Mouse (Mus musculus): ENCODE data around the gene R3hdm2. TPM values are rescaled to one million over a fixed set of nuclear protein-coding genes. Genes with fewer than 3 reads are reported as not detected.

R3hdm2 gene
- 379 TPM for polyA plus RNA-seq (2014; fragmentation: Illumina TruSeq; extraction: RNeasy Lipid Tissue Mini Kit (QIAGEN cat#74804))

DNA sequence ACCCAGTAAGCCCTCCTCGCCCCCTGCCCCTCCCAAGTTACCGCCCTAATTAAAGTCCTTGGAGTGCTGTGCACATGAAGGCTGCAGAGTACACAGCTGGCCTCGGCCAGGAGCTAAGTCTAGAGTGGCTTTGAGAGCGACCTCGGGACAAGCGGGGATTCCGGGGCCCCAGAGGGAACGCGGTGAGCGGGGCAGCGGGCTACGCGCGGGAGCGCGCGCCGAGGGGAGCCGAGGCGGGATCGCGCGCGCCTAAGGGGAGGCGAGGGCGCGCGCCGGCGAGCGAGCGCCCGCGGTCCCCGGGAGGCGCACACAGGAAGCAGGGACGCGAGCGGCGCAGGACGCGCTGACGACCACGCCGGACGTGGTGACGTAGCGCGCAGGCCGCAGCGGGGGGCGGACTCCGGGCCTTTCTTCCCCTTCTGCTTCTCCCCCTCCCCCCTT lies at the start of gene R3hdm2:
TSS of gene R3hdm2 (plus strand) at position 77 of the 441 bp plus-strand sequence.

DNA sequence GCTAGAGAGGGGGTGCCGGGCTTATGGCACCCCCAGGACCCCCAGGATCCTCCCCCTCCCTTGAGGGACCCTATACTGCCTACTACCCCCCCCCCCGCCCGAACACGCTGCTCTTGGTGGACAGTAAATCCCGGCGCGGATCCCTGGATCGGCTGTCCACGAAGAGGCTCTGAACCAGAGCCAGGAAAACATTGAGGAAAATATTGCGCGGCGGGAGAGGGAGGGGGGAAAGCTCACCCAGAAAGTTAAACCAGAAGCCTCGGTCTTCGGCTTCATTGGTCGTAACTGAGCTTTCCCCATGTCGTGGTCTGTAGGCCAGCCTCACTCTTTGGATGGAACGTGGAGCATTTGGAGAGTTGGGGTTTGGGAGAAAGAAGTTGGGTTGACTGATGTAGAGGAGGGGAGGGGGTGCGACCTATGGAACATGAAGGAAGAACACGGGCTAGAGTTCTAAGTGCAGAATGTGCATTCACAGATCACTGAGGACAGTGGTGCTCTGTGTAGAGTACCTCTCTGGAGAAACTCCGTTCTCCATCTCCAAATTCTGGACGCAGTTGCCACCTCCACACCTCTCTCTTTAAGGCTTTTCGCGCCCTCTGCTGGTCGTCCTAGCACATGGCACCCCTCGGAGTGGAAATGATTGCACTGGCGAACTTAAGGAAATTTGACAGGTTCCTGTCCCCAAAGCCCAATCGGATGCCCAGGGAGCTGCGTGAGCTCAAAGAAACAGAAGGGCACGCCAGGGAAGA lies 38.1 kb upstream of the R3hdm2 start, which contains the start of gene Gli1:
TSS of gene Gli1 (minus strand) at position 84 of the 749 bp plus-strand sequence.

DNA sequence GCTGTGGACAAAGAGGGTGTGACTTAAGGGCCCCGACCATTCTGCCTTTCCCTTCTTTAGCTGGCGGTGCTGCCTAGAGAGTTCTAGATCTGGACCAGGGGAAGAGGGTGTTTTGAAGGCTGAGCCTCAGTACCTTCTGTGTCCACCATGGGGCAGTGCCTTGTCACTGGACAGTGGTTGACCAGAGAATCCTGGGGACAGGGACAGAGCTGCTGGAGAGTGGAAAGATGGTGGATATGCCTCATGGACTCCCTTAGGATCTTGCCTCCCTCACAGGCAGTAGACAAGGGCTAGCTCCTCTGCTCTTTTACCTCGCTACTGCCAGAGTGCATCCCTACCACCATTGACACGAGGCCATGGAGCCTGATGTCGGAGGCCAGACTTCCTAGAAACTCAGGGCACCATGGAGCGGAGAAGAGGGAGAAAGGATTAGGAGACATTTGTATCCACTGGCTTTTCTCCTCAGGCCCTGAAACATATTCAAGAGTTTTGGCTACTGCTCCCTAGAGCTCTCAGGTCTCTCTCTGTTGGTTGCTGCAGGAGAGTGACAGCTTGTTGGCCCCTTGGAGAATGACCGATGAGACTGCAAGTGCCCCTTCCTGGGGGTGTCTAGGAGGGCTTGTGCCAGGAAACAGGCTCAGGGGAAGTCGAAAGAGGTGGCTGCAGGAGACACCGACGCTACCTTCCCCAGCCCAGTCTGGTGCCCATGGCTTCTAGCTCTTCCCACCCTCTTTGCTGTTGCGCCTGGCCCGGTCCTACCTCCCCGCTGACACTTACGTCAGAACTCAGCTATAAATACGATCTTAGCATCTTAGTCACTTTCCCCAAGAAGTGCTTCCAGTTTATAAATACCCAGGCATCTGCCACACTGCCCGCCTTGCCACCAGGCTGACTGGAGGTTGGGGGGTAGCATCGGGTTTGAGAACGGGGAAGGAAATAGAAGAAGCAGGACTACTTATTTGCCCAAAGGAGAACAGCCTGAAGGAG lies 25.9 kb upstream of the R3hdm2 start, which contains the start of gene Inhbe:
TSS of gene Inhbe (minus strand) at position 503 of the 987 bp plus-strand sequence.

DNA sequence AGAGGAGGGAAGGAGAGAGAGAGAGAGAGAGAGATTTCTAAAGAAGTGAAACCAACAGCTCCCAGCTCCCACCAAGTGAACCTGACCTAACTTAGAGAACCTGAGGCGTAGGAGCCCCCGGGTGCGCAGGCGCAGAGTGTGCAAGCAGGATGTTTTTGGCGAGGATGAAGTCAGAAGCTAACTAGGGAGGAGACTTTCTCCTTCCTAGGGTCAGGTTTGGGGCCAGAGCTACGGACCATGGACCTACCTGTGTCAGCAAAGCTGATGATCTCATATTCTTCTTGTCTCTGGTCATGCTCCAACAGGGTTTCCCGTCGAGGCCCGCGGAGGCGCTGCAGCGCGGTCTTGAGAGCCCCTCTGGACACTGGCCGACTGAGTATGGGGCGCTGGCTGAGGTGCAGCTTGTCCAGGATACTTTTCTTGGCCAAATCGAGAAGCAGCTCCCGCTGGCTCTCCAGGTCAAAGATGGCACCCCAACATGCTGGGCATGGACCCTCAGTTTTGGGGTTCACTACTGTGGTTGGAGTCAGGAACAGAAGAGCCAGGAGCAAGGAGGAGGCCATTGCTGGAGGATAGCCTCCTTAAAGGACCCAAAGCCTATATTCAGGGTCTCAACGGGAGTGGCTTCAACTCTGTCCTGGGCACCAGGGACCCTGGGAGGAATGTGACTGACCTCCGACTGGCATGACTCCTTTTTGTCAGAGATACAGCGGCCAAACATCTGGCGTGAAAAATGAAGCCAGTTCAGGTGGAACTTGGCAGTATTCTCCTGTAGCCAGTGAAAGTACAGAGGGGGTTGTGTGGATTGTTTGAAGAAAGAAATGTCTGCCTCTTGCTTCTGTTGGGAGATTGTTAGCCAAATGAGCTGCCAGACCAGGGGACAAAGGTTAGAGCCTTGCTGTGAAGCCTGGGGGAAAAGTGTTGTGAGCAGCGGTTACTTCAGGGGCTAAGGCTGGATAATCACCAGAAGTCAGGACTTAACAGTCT lies 10.0 kb upstream of the R3hdm2 start, which contains the start of gene Inhbc:
TSS of gene Inhbc (minus strand) at position 598 of the 987 bp plus-strand sequence.

DNA sequence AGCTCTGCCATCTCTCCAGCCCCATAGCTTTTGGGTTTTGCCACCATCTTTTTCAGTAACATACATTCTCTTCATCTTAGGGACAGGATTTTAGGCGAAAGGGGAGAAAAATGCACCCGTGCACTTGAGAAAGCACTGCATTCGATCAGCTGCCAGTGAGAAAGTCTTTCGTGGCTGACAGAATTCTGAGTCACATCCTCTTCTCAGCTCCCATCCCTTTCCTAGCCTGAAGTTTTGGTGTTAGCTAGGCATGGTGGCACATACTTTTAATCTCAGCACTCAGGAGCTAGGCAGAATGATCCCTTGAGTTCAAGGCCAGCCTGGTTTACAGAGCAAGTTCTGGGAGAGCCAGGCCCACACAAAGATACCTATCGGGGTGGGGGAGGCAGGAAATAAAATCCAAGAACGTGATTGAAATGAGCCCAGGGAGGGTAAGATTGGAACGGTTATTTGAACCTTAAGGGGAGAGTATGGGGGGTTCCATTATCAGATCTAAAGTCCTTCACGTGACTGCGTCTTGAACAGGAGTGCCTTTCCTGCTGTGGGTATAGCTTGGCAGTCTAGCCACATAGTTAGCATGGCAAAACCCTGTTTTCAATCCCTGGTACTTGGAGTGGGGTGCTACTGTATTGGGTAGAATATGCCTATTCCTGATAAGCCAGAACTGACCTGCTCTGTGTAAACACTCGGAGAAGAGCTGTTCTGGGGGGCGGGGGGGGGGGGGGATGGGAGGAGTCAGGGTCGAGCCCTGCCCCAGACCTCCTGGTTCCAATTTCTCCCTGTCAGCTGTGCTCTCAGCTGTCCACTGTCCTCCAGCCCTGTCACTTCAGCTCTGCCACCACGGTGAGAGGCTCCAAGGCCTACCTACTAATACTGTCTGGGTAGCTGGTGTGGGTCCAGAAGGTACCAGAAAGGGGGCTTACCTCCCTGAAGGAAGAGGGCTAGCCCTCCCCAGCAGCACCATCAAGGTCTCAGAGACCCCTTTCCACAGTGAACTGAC lies 121.1 kb downstream of the R3hdm2 start, which contains the start of gene Stac3:
TSS of gene Stac3 (plus strand) at position 793 of the 1,000 bp plus-strand sequence.

DNA sequence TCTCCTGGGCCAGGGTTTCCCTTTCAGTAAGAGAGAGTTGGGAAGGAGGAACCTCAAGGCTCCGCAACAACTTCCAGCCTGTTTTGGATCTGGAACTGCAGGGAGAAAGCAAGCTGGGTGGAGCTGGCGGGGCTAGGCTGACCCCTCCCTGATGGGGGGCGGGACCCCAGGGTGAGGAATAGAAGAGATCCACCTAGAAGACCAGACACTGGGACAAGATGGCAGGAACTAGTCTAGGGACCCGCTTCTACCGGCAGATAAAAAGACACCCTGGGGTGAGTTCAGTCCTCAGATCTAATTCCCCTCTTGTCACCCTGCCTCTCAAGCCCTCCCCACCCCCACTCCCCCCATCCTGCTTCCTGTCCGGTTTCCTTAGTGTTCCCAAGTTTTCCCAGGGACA lies 134.6 kb downstream of the R3hdm2 start, which contains the start of gene Ndufa4l2:
TSS of gene Ndufa4l2 (plus strand) at position 204 of the 400 bp plus-strand sequence.

DNA sequence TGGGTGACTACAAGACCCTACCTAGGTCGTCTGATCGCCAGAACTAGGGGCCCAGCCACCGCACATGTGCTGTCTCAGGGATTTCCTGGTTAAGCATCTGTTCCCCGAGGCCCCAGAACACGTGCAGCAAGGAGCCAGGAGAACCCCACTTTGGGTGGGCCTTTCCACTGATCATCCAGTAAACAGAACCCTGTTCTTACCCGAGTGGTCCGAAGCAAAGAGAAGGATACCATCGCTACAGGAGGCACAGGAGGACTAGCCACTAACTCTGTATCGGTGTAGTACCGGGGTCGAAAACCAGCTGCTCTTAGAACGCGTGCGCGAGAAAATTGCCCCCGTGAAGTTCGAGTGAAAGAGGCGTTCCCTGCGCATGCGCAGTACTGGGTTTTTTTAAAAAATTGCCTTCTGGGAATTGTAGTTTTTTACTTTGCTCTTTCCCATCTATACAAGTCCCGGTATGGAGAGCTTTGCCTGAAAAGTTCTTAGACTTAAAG lies 142.0 kb downstream of the R3hdm2 start, which contains the start of gene Shmt2:
TSS of gene Shmt2 (minus strand) at position 357 of the 494 bp plus-strand sequence.

DNA sequence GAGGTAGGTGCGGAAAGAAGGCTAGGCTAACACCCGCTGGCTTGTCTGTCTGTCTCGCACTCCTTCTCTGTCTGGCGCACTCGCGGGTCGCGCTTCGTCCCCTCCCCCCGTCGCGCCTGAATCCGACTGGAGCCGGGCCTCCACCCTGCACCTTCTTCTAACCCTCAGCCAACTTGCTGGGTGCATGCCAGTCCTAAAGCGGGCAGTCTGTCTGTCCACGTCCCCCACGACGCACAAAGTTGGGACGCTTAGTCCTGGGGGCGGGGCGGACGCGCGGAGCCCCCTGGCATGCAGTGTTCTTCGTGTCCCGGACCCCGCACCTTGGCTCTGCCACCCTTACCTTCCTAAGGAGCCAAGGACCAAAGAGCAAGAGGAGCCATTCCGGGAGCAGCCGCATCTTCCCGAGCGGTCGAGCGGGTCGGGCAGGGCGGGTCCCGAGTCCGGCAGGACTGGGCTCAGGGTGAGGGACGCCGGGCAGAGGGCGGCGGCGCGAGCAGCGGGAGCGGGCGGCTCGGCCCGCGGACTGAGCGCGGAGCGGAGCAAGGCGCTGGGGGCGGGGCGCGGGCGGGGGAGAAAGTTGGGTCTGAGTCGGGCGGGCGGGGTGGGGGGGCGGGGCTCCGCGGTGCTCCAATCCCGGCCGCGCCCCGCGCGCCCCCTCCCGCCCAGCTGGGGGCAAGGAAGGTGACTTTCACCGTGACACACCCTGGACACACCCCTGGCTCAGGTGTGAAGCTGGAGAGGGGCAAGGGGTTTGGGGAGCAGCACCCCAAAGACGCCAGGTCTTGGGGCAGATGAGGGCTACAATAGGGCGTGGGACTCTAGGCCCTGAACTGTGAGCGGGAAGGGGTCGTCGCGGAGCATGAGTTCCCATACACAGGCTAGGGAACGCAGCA lies 154.2 kb downstream of the R3hdm2 start, which contains the start of gene Nxph4:
TSS of gene Nxph4 (minus strand) at position 524 of the 893 bp plus-strand sequence.

Other genes with a start within 250 kb of the R3hdm2 start
- 0.31 TPM for gene B4galnt1, start 215.1 kb upstream of the R3hdm2 start, polyA plus RNA-seq (2014; fragmentation: Illumina TruSeq; extraction: RNeasy Lipid Tissue Mini Kit (QIAGEN cat#74804))
- gene Slc26a10, start 199.7 kb upstream of the R3hdm2 start, polyA plus RNA-seq (2014; fragmentation: Illumina TruSeq; extraction: RNeasy Lipid Tissue Mini Kit (QIAGEN cat#74804)): not detected
- 18.3 TPM for gene Arhgef25, start 190.2 kb upstream of the R3hdm2 start, polyA plus RNA-seq (2014; fragmentation: Illumina TruSeq; extraction: RNeasy Lipid Tissue Mini Kit (QIAGEN cat#74804))
- gene Dtx3, start 184.6 kb upstream of the R3hdm2 start, polyA plus RNA-seq (2014; fragmentation: Illumina TruSeq; extraction: RNeasy Lipid Tissue Mini Kit (QIAGEN cat#74804)): 2.9 TPM
- 11.7 TPM for gene Pip4k2c, start 168.7 kb upstream of the R3hdm2 start, polyA plus RNA-seq (2014; fragmentation: Illumina TruSeq; extraction: RNeasy Lipid Tissue Mini Kit (QIAGEN cat#74804))
- gene Kif5a, start 117.0 kb upstream of the R3hdm2 start, polyA plus RNA-seq (2014; fragmentation: Illumina TruSeq; extraction: RNeasy Lipid Tissue Mini Kit (QIAGEN cat#74804)): 0.26 TPM
- 16.8 TPM for gene Dctn2, start 114.0 kb upstream of the R3hdm2 start, polyA plus RNA-seq (2014; fragmentation: Illumina TruSeq; extraction: RNeasy Lipid Tissue Mini Kit (QIAGEN cat#74804))
- gene Mbd6, start 91.3 kb upstream of the R3hdm2 start, polyA plus RNA-seq (2014; fragmentation: Illumina TruSeq; extraction: RNeasy Lipid Tissue Mini Kit (QIAGEN cat#74804)): 3.0 TPM
- gene Mars, start 68.5 kb upstream of the R3hdm2 start, polyA plus RNA-seq (2014; fragmentation: Illumina TruSeq; extraction: RNeasy Lipid Tissue Mini Kit (QIAGEN cat#74804)): 11.4 TPM
- gene Arhgap9, start 58.4 kb upstream of the R3hdm2 start, polyA plus RNA-seq (2014; fragmentation: Illumina TruSeq; extraction: RNeasy Lipid Tissue Mini Kit (QIAGEN cat#74804)): 0.20 TPM
- gene Gli1, start 38.4 kb upstream of the R3hdm2 start, polyA plus RNA-seq (2014; fragmentation: Illumina TruSeq; extraction: RNeasy Lipid Tissue Mini Kit (QIAGEN cat#74804)): 0.48 TPM
- not detected for gene Inhbe, start 25.9 kb upstream of the R3hdm2 start, polyA plus RNA-seq (2014; fragmentation: Illumina TruSeq; extraction: RNeasy Lipid Tissue Mini Kit (QIAGEN cat#74804))
- gene Inhbc, start 9.9 kb upstream of the R3hdm2 start, polyA plus RNA-seq (2014; fragmentation: Illumina TruSeq; extraction: RNeasy Lipid Tissue Mini Kit (QIAGEN cat#74804)): not detected
- not detected for gene Stac3, start 121.4 kb downstream of the R3hdm2 start, polyA plus RNA-seq (2014; fragmentation: Illumina TruSeq; extraction: RNeasy Lipid Tissue Mini Kit (QIAGEN cat#74804))
- gene Ndufa4l2, start 134.6 kb downstream of the R3hdm2 start, polyA plus RNA-seq (2014; fragmentation: Illumina TruSeq; extraction: RNeasy Lipid Tissue Mini Kit (QIAGEN cat#74804)): not detected
- gene Shmt2, start 142.1 kb downstream of the R3hdm2 start, polyA plus RNA-seq (2014; fragmentation: Illumina TruSeq; extraction: RNeasy Lipid Tissue Mini Kit (QIAGEN cat#74804)): 2.8 TPM
- not detected for gene Nxph4, start 154.2 kb downstream of the R3hdm2 start, polyA plus RNA-seq (2014; fragmentation: Illumina TruSeq; extraction: RNeasy Lipid Tissue Mini Kit (QIAGEN cat#74804))
- gene Lrp1, start 240.8 kb downstream of the R3hdm2 start, polyA plus RNA-seq (2014; fragmentation: Illumina TruSeq; extraction: RNeasy Lipid Tissue Mini Kit (QIAGEN cat#74804)): 12.3 TPM